Mouse (Mus musculus) myocyte (in vitro differentiated cells): ENCODE measurements around the gene Rph3al. TPM values are rescaled to one million over a fixed set of nuclear protein-coding genes. Genes with fewer than 3 reads are reported as not detected.

Experiments
- H3K27me3 ChIP-seq: one replicate; pipeline ENCODE4 v1.6.1; 2011; ENCODE audit not compliant: control insufficient read depth, insufficient read depth, insufficient read length
- H3K36me3 ChIP-seq: one replicate; pipeline ENCODE4 v1.6.1; 2011; ENCODE audit not compliant: control insufficient read depth, insufficient read depth
- H3K4me2 ChIP-seq: one replicate; pipeline ENCODE4 v1.6.1; 2011; ENCODE audit warnings: low read depth, control low read depth
- H3K4me3 ChIP-seq: one replicate; pipeline ENCODE4 v1.5.1; 2011; ENCODE audit warnings: mild to moderate bottlenecking, control low read depth, moderate library complexity
- H3K79me2 ChIP-seq: one replicate; pipeline ENCODE4 v1.6.1; 2011; ENCODE audit not compliant: control insufficient read depth, insufficient read depth
- H3ac ChIP-seq: one replicate; pipeline ENCODE4 v1.6.1; 2011; ENCODE audit not compliant: control insufficient read depth, insufficient read length
- CEBPB ChIP-seq: IDR thresholded peaks from 2 replicates; pipeline ENCODE4 v1.6.1; 2011; ENCODE audit warnings: mild to moderate bottlenecking, moderate library complexity; ENCODE audit not compliant: poor library complexity, insufficient read depth, severe bottlenecking
- E2F4 ChIP-seq: IDR thresholded peaks from one replicate; pipeline ENCODE4 v1.6.1; 2011; ENCODE audit warnings: mild to moderate bottlenecking, control low read depth, moderate library complexity; ENCODE audit not compliant: insufficient read depth
- MAX ChIP-seq: IDR thresholded peaks from one replicate; pipeline ENCODE4 v1.6.1; 2011; ENCODE audit warnings: low read depth, mild to moderate bottlenecking, control low read depth
- MYOD1 ChIP-seq, 3 experiments: IDR thresholded peaks; one replicate each; pipeline ENCODE4 v1.6.1; 2011; ENCODE audit warnings: control low read depth in 2 of 3, low read depth in 2 of 3, mild to moderate bottlenecking in 2 of 3, moderate library complexity in 1 of 3; ENCODE audit not compliant: insufficient read length in 2 of 3, control insufficient read depth in 1 of 3
- MYOG ChIP-seq, 3 experiments: IDR thresholded peaks; one replicate each; pipeline ENCODE4 v1.6.1; 2011; ENCODE audit warnings: control low read depth in 2 of 3, low read depth in 2 of 3, mild to moderate bottlenecking in 2 of 3; ENCODE audit not compliant: insufficient read length in 2 of 3, control insufficient read depth in 1 of 3, insufficient read depth in 1 of 3
- POLR2A ChIP-seq: IDR thresholded peaks from one replicate; pipeline ENCODE4 v1.6.1; 2011; ENCODE audit warnings: low read depth, mild to moderate bottlenecking, control low read depth, moderate library complexity; ENCODE audit not compliant: insufficient read length
- POLR2AphosphoS2 ChIP-seq: IDR thresholded peaks from one replicate; pipeline ENCODE4 v1.6.1; 2011; ENCODE audit warnings: low read depth, control low read depth; ENCODE audit not compliant: insufficient read length
- REST ChIP-seq: IDR thresholded peaks from one replicate; pipeline ENCODE4 v1.6.1; 2011; ENCODE audit warnings: mild to moderate bottlenecking, control low read depth, moderate library complexity; ENCODE audit not compliant: insufficient read depth, insufficient read length
- TCF12 ChIP-seq: IDR thresholded peaks from one replicate; pipeline ENCODE4 v1.6.1; 2011; ENCODE audit warnings: mild to moderate bottlenecking, control low read depth; ENCODE audit not compliant: poor library complexity, insufficient read depth, severe bottlenecking
- TCF3 ChIP-seq: IDR thresholded peaks from one replicate; pipeline ENCODE4 v1.6.1; 2011; ENCODE audit warnings: low read depth, control low read depth; ENCODE audit not compliant: insufficient read length
- USF1 ChIP-seq: IDR thresholded peaks from one replicate; pipeline ENCODE4 v1.6.1; 2011; ENCODE audit warnings: low read depth, mild to moderate bottlenecking, control low read depth, moderate library complexity
- polyA plus RNA-seq: library from polyadenylated mRNA; unstranded; fragments of >200 nt; fragmentation: generic; extraction: Trizol; gene quantifications from one replicate; pipeline ENCODE4 v1.2.1, GENCODE M21; 2012; ENCODE audit warnings: missing spikeins

The Rph3al gene
- polyA plus RNA-seq, 1 experiment, result 0.05 TPM

GRCm38 (mm10) chr11:75785897-75786296 is 152.3 kb downstream of the Rph3al start:
- Histone ChIP-seq H3K36me3 (no peaks in the 10 kb centered on the region), H3K27me3 (peaks cover 26% of the 10 kb centered on the region), H3K4me2 (no peak overlapping the region), H3K79me2 (no peaks in the 10 kb centered on the region), H3K4me3 (no peak overlapping the region), H3ac (no peak overlapping the region)
- no peak for TF ChIP-seq REST
- TF ChIP-seq TCF12, result no peak
- no peak for TF ChIP-seq POLR2A

GRCm38 (mm10) chr11:75783799-75784198 is 154.4 kb downstream of the Rph3al start:
- Histone ChIP-seq H3K4me3 (no peak overlapping the region), H3K36me3 (no peaks in the 10 kb centered on the region), H3K4me2 (no peak overlapping the region), H3K27me3 (peaks cover 16% of the 10 kb centered on the region), H3ac (no peak overlapping the region), H3K79me2 (no peaks in the 10 kb centered on the region)
- TF ChIP-seq E2F4, result no peak
- no peak for TF ChIP-seq POLR2A
- TF ChIP-seq CEBPB, result no peak
- no peak for TF ChIP-seq TCF3
- no peak for TF ChIP-seq MAX
- peak in 2 of 3 experiments; percentile 23 to 83 for TF ChIP-seq MYOG (IDR thresholded peaks at IDR 0.05; ENCODE audit: control insufficient read depth in 1 of 3, insufficient read depth in 1 of 3, insufficient read length in 2 of 3, low read depth in 2 of 3)
- no peak for TF ChIP-seq TCF12
- TF ChIP-seq USF1, result no peak
- TF ChIP-seq POLR2AphosphoS2, result no peak
- peak in 2 of 3 experiments; percentile 16 to 70 for TF ChIP-seq MYOD1 (IDR thresholded peaks at IDR 0.05; ENCODE audit: control insufficient read depth in 1 of 3, insufficient read length in 2 of 3, low read depth in 2 of 3)

GRCm38 (mm10) chr11:75781919-75782318 is 156.3 kb downstream of the Rph3al start:
- H3K79me2 ChIP-seq, result no peaks in the 10 kb centered on the region
- H3K36me3 ChIP-seq, result no peaks in the 10 kb centered on the region
- TF ChIP-seq CEBPB (no peak), TCF3 (no peak), TCF12 (no peak)
- H3K4me2 ChIP-seq, result no peak overlapping the region
- peaks cover 24% of the 10 kb centered on the region for H3K27me3 ChIP-seq
- H3ac ChIP-seq, result no peak overlapping the region
- H3K4me3 ChIP-seq, result no peak overlapping the region

Other genes starting within 250 kb of the Rph3al start
- gene Ywhae, start 205.6 kb downstream of the Rph3al start, polyA plus RNA-seq, result 612 TPM
- 0.10 TPM for gene Doc2b, start 142.4 kb downstream of the Rph3al start, polyA plus RNA-seq
- 0.06 TPM for gene 1700016K19Rik, start 61.5 kb upstream of the Rph3al start, polyA plus RNA-seq
- gene Rflnb, start 89.4 kb upstream of the Rph3al start, polyA plus RNA-seq, result 7.5 TPM
- 41.2 TPM for gene Vps53, start 241.2 kb upstream of the Rph3al start, polyA plus RNA-seq
- gene Fam57a, start 241.2 kb upstream of the Rph3al start, polyA plus RNA-seq, result 10.0 TPM